Mouse (Mus musculus) kidney, adult 2 months (tissue): ENCODE results near the gene Jrkl. TPM values are rescaled to one million over a fixed set of nuclear protein-coding genes. Genes with fewer than 3 reads are reported as not detected.

Experiments
- DNase-seq: peaks from one replicate; pipeline ENCODE4 v3.0.0; 2021
- H3K27ac ChIP-seq: fragments of 200-500 bp; 2 replicates; pipeline ENCODE4 v1.5.1; 2012; ENCODE audit warnings: low read depth, low read length, control low read depth, inconsistent platforms; ENCODE audit not compliant: insufficient read depth
- H3K27me3 ChIP-seq: fragments of 200-500 bp; replicated peaks from 2 replicates; pipeline ENCODE4 v1.6.1; 2012; ENCODE audit warnings: mild to moderate bottlenecking, moderate library complexity, low read length, inconsistent platforms; ENCODE audit not compliant: control insufficient read depth, insufficient read depth
- H3K36me3 ChIP-seq: fragments of 200-500 bp; 2 replicates; pipeline ENCODE4 v1.6.1; 2012; ENCODE audit warnings: mild to moderate bottlenecking, moderate library complexity, low read length, inconsistent platforms; ENCODE audit not compliant: control insufficient read depth, insufficient read depth
- H3K4me1 ChIP-seq: fragments of 200-500 bp; 2 replicates; pipeline ENCODE4 v1.6.1; 2011; ENCODE audit warnings: low read length; ENCODE audit not compliant: control insufficient read depth, insufficient read depth
- H3K4me3 ChIP-seq: fragments of 200-500 bp; 2 replicates; pipeline ENCODE4 v1.5.1; 2011; ENCODE audit warnings: mild to moderate bottlenecking, low read depth, low read length, control low read depth; ENCODE audit not compliant: insufficient read depth
- CTCF ChIP-seq: fragments of 200-500 bp; conservative IDR thresholded peaks from 2 replicates; pipeline ENCODE4 v1.5.1; 2011; ENCODE audit warnings: low read depth, mild to moderate bottlenecking, control low read depth, low read length, moderate library complexity, mixed read lengths; ENCODE audit not compliant: insufficient read depth, insufficient read length
- POLR2A ChIP-seq: fragments of 200-500 bp; IDR thresholded peaks from one replicate; pipeline ENCODE4 v1.6.1; 2011; ENCODE audit warnings: low read depth, low read length, control low read depth
- WGBS: fragments of 180-500 bp; shearing (Covaris S2); methylation state at CpG from one replicate; pipeline ENCODE4 v1.1.7; 2018; 5-methylcytosine and 5-hydroxymethylcytosine counted together
- polyA plus RNA-seq: library from polyadenylated mRNA; depleted of rRNA; stranded (reverse); fragments of >200 nt; gene quantifications from 2 replicates; pipeline ENCODE4 v1.2.3, GENCODE M21; 2012; rRNA removed

The Jrkl gene
- 0.48 and 0.91 TPM in 2 replicates for polyA plus RNA-seq

- H3K36me3 ChIP-seq = no peaks in the 10 kb centered on the region
- peak; percentile 46 for DNase-seq
- TF ChIP-seq POLR2A (no peak), CTCF (no peak)
- 4% methylated on average over 10 of the region's 10 CpGs for WGBS
- no peaks in the 10 kb centered on the region for H3K27me3 ChIP-seq
- peaks cover 10% of the 10 kb centered on the region; the same call in 1 of the 2 replicates for H3K4me1 ChIP-seq
- H3K27ac ChIP-seq = peak within 1 kb of the TSS; percentile 40
- H3K4me3 ChIP-seq = peak within 1 kb of the TSS; percentile 63
These were observed at the start of gene Jrkl for GRCm38 (mm10) chr9:13245481-13245880. Gene Jrkl (minus strand): TSS chr9:13245829.

- Histone ChIP-seq H3K4me3 (no peak overlapping the region), H3K4me1 (no peaks in the 10 kb centered on the region), H3K27me3 (no peaks in the 10 kb centered on the region), H3K36me3 (no peaks in the 10 kb centered on the region; the same call in 1 of the 2 replicates), H3K27ac (no peak overlapping the region)
- no peak for TF ChIP-seq POLR2A
- no peak for TF ChIP-seq CTCF
- WGBS = 65% methylated on average over 2 of the region's 2 CpGs
- no peak for DNase-seq
These were observed 41.9 kb upstream of the Jrkl start for GRCm38 (mm10) chr9:13287482-13287881.

GRCm38 (mm10) chr9:13273219-13273618 lies 27.6 kb upstream of the Jrkl start:
- Histone ChIP-seq H3K27me3 (no peaks in the 10 kb centered on the region), H3K4me1 (no peaks in the 10 kb centered on the region), H3K4me3 (no peak overlapping the region), H3K36me3 (no peaks in the 10 kb centered on the region; the same call in 1 of the 2 replicates), H3K27ac (no peak overlapping the region)
- DNase-seq = no peak
- 96% methylated on average over 1 of the region's 1 CpGs for WGBS
- TF ChIP-seq CTCF = no peak

- TF ChIP-seq CTCF (no peak), POLR2A (no peak)
- 88% methylated on average over 3 of the region's 3 CpGs for WGBS
These were observed 15.4 kb upstream of the Jrkl start for GRCm38 (mm10) chr9:13260980-13261379.

GRCm38 (mm10) chr9:13258173-13258572 lies 12.5 kb upstream of the Jrkl start:
- no peaks in the 10 kb centered on the region; the same call in 1 of the 2 replicates for H3K36me3 ChIP-seq
- DNase-seq = no peak
- H3K4me1 ChIP-seq = no peaks in the 10 kb centered on the region
- H3K4me3 ChIP-seq = no peak overlapping the region
- TF ChIP-seq CTCF = no peak
- TF ChIP-seq POLR2A = no peak
- no peaks in the 10 kb centered on the region for H3K27me3 ChIP-seq
- WGBS = 92% methylated on average over 2 of the region's 2 CpGs
- H3K27ac ChIP-seq = no peak overlapping the region

More at GRCm38 (mm10) chr9:13260980-13261379, 15.4 kb upstream of the Jrkl start:
- H3K36me3 ChIP-seq = no peaks in the 10 kb centered on the region; the same call in 1 of the 2 replicates
- no peak for DNase-seq
- no peak overlapping the region for H3K4me3 ChIP-seq
- no peak overlapping the region for H3K27ac ChIP-seq
- no peaks in the 10 kb centered on the region for H3K27me3 ChIP-seq
- no peaks in the 10 kb centered on the region for H3K4me1 ChIP-seq

GRCm38 (mm10) chr9:13256726-13257125 lies 11.1 kb upstream of the Jrkl start:
- WGBS = 95% methylated on average over 1 of the region's 1 CpGs
- no peak overlapping the region for H3K27ac ChIP-seq
- no peaks in the 10 kb centered on the region; the same call in 1 of the 2 replicates for H3K36me3 ChIP-seq
- H3K4me1 ChIP-seq = no peaks in the 10 kb centered on the region
- TF ChIP-seq POLR2A (no peak), CTCF (no peak)
- no peaks in the 10 kb centered on the region for H3K27me3 ChIP-seq
- H3K4me3 ChIP-seq = no peak overlapping the region
- no peak for DNase-seq

GRCm38 (mm10) chr9:13251251-13251650 lies 5.6 kb upstream of the Jrkl start:
- H3K27me3 ChIP-seq = no peaks in the 10 kb centered on the region
- no peaks in the 10 kb centered on the region for H3K36me3 ChIP-seq
- peaks cover 4% of the 10 kb centered on the region; the same call in 1 of the 2 replicates for H3K4me1 ChIP-seq
- no peak overlapping the region for H3K4me3 ChIP-seq
- H3K27ac ChIP-seq = no peak overlapping the region
- 87% methylated on average over 2 of the region's 2 CpGs for WGBS
- no peak for DNase-seq
- TF ChIP-seq CTCF (no peak), POLR2A (no peak)

- no peak overlapping the region for H3K27ac ChIP-seq
- TF ChIP-seq POLR2A = no peak
- TF ChIP-seq CTCF = no peak
- no peaks in the 10 kb centered on the region for H3K36me3 ChIP-seq
- H3K4me3 ChIP-seq = no peak overlapping the region
- H3K27me3 ChIP-seq = no peaks in the 10 kb centered on the region
- 94% methylated on average over 4 of the region's 4 CpGs for WGBS
- H3K4me1 ChIP-seq = peaks cover 10% of the 10 kb centered on the region; the same call in 1 of the 2 replicates
- DNase-seq = no peak
These were observed 2.5 kb upstream of the Jrkl start for GRCm38 (mm10) chr9:13248104-13248503.
